Mouse (Mus musculus): ENCODE measurements around the gene Ccdc57.

DNA sequence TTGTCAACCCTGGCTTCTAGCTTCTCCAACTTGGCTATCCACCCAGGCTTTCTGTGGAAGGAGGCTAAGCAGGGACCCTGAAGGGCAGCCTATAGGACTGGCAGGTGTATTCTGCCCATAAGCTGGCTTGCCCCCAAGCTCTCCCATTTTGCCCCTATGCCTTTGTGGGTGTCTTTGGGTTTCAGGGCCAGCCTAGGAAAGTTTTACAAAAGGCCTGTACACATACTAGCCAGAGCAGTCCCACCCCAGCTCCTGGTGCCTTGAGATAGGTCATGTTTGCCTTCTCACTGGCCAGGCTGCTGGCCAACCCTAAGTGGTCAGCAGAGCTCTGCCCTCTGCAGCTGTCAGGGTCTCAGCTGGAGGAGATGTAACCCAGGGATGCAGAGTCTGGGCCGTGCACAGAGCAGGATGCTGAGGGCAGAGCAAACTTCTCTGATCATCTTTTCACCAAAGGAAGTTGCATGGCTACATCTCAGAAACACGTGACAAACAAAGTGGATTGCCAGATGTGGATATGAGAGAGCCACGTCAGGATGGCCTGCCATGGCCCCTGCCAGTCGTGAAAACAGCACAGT, 107.3 kb downstream of the Ccdc57 start:
- TF ChIP-seq CTCF (IDR thresholded peaks at IDR 0.05; ENCODE audit: control insufficient read depth, insufficient read depth, insufficient replicate concordance, low read depth, low read length) = no peak
- no peak for TF ChIP-seq POLR2A (IDR thresholded peaks at IDR 0.05; ENCODE audit: control insufficient read depth, low read depth, low read length)
